Comparison of ENCODE assay signal across 9 mouse cellular contexts in the genomic region with DNA sequence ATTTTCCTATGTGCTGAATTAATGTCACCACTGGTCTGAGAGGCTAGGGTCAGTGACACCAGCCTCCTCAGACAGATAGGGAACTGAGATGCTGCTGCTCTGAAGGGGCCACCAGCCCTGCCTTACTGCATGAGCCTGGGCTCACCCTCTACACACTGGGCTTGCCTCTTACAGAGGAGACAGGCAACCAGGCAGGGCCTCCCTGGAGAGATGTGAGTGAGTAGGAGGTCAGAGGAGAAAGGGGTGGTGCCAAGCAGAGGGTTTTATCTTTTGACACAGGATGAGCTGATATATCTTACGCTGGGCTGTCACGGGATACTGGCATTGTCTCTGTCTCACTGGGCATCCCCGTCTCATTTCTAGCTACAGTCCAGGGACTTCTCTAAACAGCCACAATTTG.
DNase-seq lines count a peak whose midpoint lies in the region; ATAC-seq lines count a peak whose summit lies in the region.
"Had no signal": no experiment of that assay in that cellular context is flagged by ENCODE, and none has a peak within 500 bp of the region (broad histone marks: within the 10 kb centered on the region; RNA-seq: fewer than 3 reads in every experiment).

No protein-coding gene starts in this region.

- WGBS in heart, embryonic 12.5 days, result 29% methylated on average over 3 of the region's 3 CpGs
- WGBS in neural tube, embryonic 13.5 days, result 64% methylated on average over 3 of the region's 3 CpGs
- WGBS in neural tube, embryonic 15.5 days, result 62% methylated on average over 3 of the region's 3 CpGs
- 85% methylated on average over 3 of the region's 3 CpGs for WGBS in limb, embryonic 10.5 days
- WGBS in stomach, embryonic 16.5 days, result 80% methylated on average over 3 of the region's 3 CpGs

- no peak overlapping the region for H3K4me3 ChIP-seq in heart, embryonic 12.5 days
- no peak overlapping the region for H3K4me3 ChIP-seq in neural tube, embryonic 13.5 days
- no peak overlapping the region for H3K4me3 ChIP-seq in neural tube, embryonic 15.5 days (replicated peaks)
- H3K4me3 ChIP-seq in limb, embryonic 10.5 days, result no peak overlapping the region
- H3K4me3 ChIP-seq in stomach, embryonic 16.5 days (replicated peaks; ENCODE audit: low read length), result no peak overlapping the region

- peak overlapping the region; percentile 23 for H3K9ac ChIP-seq in heart, embryonic 12.5 days
- H3K9ac ChIP-seq in neural tube, embryonic 13.5 days, result no peak overlapping the region
- no peak overlapping the region for H3K9ac ChIP-seq in neural tube, embryonic 15.5 days (replicated peaks)
- peak overlapping the region; percentile 13; the same call in 1 of the 2 replicates for H3K9ac ChIP-seq in stomach, embryonic 16.5 days (ENCODE audit: low read length)

- H3K9me3 ChIP-seq in heart, embryonic 12.5 days (replicated peaks), result no peaks in the 10 kb centered on the region
- H3K9me3 ChIP-seq in neural tube, embryonic 13.5 days, result no peaks in the 10 kb centered on the region
- H3K9me3 ChIP-seq in neural tube, embryonic 15.5 days (replicated peaks), result no peaks in the 10 kb centered on the region
- no peaks in the 10 kb centered on the region for H3K9me3 ChIP-seq in limb, embryonic 10.5 days (replicated peaks)
- no peaks in the 10 kb centered on the region for H3K9me3 ChIP-seq in stomach, embryonic 16.5 days (replicated peaks; ENCODE audit: control insufficient read depth, low read length)

- peaks cover 81% of the 10 kb centered on the region for H3K4me1 ChIP-seq in heart, embryonic 12.5 days (replicated peaks)
- H3K4me1 ChIP-seq in neural tube, embryonic 13.5 days (replicated peaks), result peaks cover 26% of the 10 kb centered on the region
- peaks cover 2% of the 10 kb centered on the region; the same call in 1 of the 2 replicates for H3K4me1 ChIP-seq in neural tube, embryonic 15.5 days
- peaks cover 42% of the 10 kb centered on the region for H3K4me1 ChIP-seq in limb, embryonic 10.5 days
- peaks cover 36% of the 10 kb centered on the region for H3K4me1 ChIP-seq in stomach, embryonic 16.5 days (ENCODE audit: control insufficient read depth, insufficient read depth, low read length)

- peak overlapping the region; percentile 90 for H3K27ac ChIP-seq in heart, embryonic 12.5 days (ENCODE audit: poor library complexity, severe bottlenecking)
- no peak overlapping the region for H3K27ac ChIP-seq in neural tube, embryonic 13.5 days (replicated peaks)
- no peak overlapping the region for H3K27ac ChIP-seq in neural tube, embryonic 15.5 days (replicated peaks)
- peak overlapping the region; percentile 5; the same call in 1 of the 2 replicates for H3K27ac ChIP-seq in limb, embryonic 10.5 days
- peak overlapping the region; percentile 69 for H3K27ac ChIP-seq in stomach, embryonic 16.5 days (ENCODE audit: low read length)

- no peaks in the 10 kb centered on the region for H3K27me3 ChIP-seq in heart, embryonic 12.5 days (replicated peaks)
- no peaks in the 10 kb centered on the region for H3K27me3 ChIP-seq in neural tube, embryonic 13.5 days
- no peaks in the 10 kb centered on the region for H3K27me3 ChIP-seq in neural tube, embryonic 15.5 days (replicated peaks)
- H3K27me3 ChIP-seq in limb, embryonic 10.5 days (ENCODE audit: low read depth, poor library complexity, severe bottlenecking), result no peaks in the 10 kb centered on the region
- H3K27me3 ChIP-seq in stomach, embryonic 16.5 days (ENCODE audit: control insufficient read depth, insufficient read depth, low read length), result no peaks in the 10 kb centered on the region

- DNase-seq in heart, adult 18-20 months, result no peak
- DNase-seq in limb, embryonic 10.5 days (ENCODE audit: low spot score), result no peak
- no peak for DNase-seq in thymus, postnatal 4 days
- no peak for DNase-seq in embryo, embryonic 10.5 days (ENCODE audit: low spot score)

- ATAC-seq in heart, embryonic 12.5 days (ENCODE audit: insufficient number of reproducible peaks, low FRiP score), result peak; percentile 54
- ATAC-seq in neural tube, embryonic 13.5 days (ENCODE audit: low read depth), result peak; percentile 44; the same call in 1 of the 2 replicates
- ATAC-seq in neural tube, embryonic 15.5 days (ENCODE audit: low FRiP score), result no peak
- ATAC-seq in stomach, embryonic 16.5 days (ENCODE audit: insufficient read depth, low FRiP score), result no peak
- ATAC-seq: inflammation-experienced regulatory T-cells, adult 6 months had no signal

- H3K36me3 ChIP-seq in heart, embryonic 12.5 days, result peaks cover 33% of the 10 kb centered on the region
- peaks cover 4% of the 10 kb centered on the region; the same call in 1 of the 2 replicates for H3K36me3 ChIP-seq in neural tube, embryonic 13.5 days
- H3K36me3 ChIP-seq in neural tube, embryonic 15.5 days, result no peaks in the 10 kb centered on the region
- peaks cover 90% of the 10 kb centered on the region for H3K36me3 ChIP-seq in limb, embryonic 10.5 days
- 0 out of 2 replicates have a peak, but pooled peaks cover 3% of the 10 kb centered on the region for H3K36me3 ChIP-seq in stomach, embryonic 16.5 days (ENCODE audit: control insufficient read depth, insufficient read depth, low read length)

- no peak overlapping the region for H3K4me2 ChIP-seq in heart, embryonic 12.5 days
- no peak overlapping the region for H3K4me2 ChIP-seq in neural tube, embryonic 13.5 days
- no peak overlapping the region for H3K4me2 ChIP-seq in neural tube, embryonic 15.5 days
- no peak overlapping the region for H3K4me2 ChIP-seq in stomach, embryonic 16.5 days (ENCODE audit: low read depth, low read length)

Comparison
In these comparisons a context has a peak if more than half of its experiments do, and no peak if none do; other contexts are left out.
1. ATAC-seq: peak in heart, embryonic 12.5 days (single experiment) and neural tube, embryonic 13.5 days (single experiment); none in neural tube, embryonic 15.5 days (single experiment) and stomach, embryonic 16.5 days (single experiment).
2. H3K27ac ChIP-seq: peak in heart, embryonic 12.5 days (single experiment), limb, embryonic 10.5 days (single experiment) and stomach, embryonic 16.5 days (single experiment); none in neural tube, embryonic 13.5 days (single experiment) and neural tube, embryonic 15.5 days (single experiment).
3. H3K9ac ChIP-seq: peak in heart, embryonic 12.5 days (single experiment) and stomach, embryonic 16.5 days (single experiment); none in neural tube, embryonic 13.5 days (single experiment) and neural tube, embryonic 15.5 days (single experiment).